Mouse (Mus musculus): ENCODE results near the gene Sdk1. TPM values are rescaled to one million over a fixed set of nuclear protein-coding genes. Genes with fewer than 3 reads are reported as not detected.

Gene Sdk1
- total and polyA plus RNA-seq, 2 experiments from 2014 or later = 0.59 to 8.4 TPM

DNA sequence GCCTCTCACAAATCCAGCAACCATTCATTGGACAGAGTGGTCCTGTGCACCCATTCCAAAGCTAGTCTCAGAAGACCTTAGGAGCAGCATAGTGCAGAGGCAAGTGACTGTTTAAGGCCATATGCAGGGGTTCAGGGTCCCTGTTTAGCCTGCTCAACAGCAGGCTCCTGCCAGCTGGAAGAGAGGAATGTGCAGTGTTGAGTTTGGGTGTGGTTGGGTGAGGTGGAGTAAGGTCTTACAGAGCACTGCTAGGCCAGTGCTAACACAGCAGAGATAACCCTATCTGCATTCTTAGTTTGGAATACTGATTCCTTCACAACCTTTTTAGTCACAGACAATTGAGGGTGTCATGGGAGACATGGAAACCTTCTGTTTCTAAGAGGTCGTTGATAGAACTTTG, 206.0 kb downstream of the Sdk1 start:
- Histone ChIP-seq H3K4me2 (ENCODE audit: low read depth, low read length) (no peak overlapping the region), H3K27ac (ENCODE audit: low read depth) (no peak overlapping the region), H3K27me3 (ENCODE audit: control insufficient read depth, insufficient read depth, low read length) (no peaks in the 10 kb centered on the region), H3K4me3 (ENCODE audit: low read depth, low read length) (no peak overlapping the region), H3K36me3 (replicated peaks; ENCODE audit: control insufficient read depth, insufficient read depth, low read length) (no peaks in the 10 kb centered on the region), H3K4me1 (ENCODE audit: control insufficient read depth, insufficient read depth) (peaks cover 5% of the 10 kb centered on the region; the same call in 1 of the 2 replicates), H3K9me3 (replicated peaks; ENCODE audit: control insufficient read depth, low read length) (no peaks in the 10 kb centered on the region), H3K9ac (replicated peaks; ENCODE audit: low read depth, low read length) (no peak overlapping the region)
- ATAC-seq (ENCODE audit: insufficient read depth, low read depth) (no peak), DNase-seq (ENCODE audit: low spot score) (no peak)
- TF ChIP-seq EP300 (IDR thresholded peaks at IDR 0.05; ENCODE audit: low read depth) = no peak
- TF ChIP-seq CTCF (IDR thresholded peaks at IDR 0.05; ENCODE audit: low read depth) = no peak
- 21% methylated on average over 1 of the region's 1 CpGs for WGBS

- no peak for DNase-seq (ENCODE audit: low spot score)
- 67% methylated on average over 2 of the region's 2 CpGs for WGBS
- Histone ChIP-seq H3K27me3 (ENCODE audit: control insufficient read depth, insufficient read depth, low read length) (no peaks in the 10 kb centered on the region), H3K4me2 (ENCODE audit: low read depth, low read length) (no peak overlapping the region), H3K27ac (ENCODE audit: low read depth) (no peak overlapping the region), H3K4me3 (ENCODE audit: low read depth, low read length) (no peak overlapping the region), H3K4me1 (ENCODE audit: control insufficient read depth, insufficient read depth) (no peaks in the 10 kb centered on the region), H3K36me3 (replicated peaks; ENCODE audit: control insufficient read depth, insufficient read depth, low read length) (no peaks in the 10 kb centered on the region), H3K9me3 (replicated peaks; ENCODE audit: control insufficient read depth, low read length) (no peaks in the 10 kb centered on the region), H3K9ac (replicated peaks; ENCODE audit: low read depth, low read length) (no peak overlapping the region)
- TF ChIP-seq EP300 (IDR thresholded peaks at IDR 0.05; ENCODE audit: low read depth) = no peak
- TF ChIP-seq CTCF (IDR thresholded peaks at IDR 0.05; ENCODE audit: low read depth) = 0 out of 2 replicates have a peak, but pooled peaks have one; percentile 11
- ATAC-seq (ENCODE audit: insufficient read depth, low read depth) = no peak
Measured at GRCm38 (mm10) chr5:141463417-141463816, 222.1 kb downstream of the Sdk1 start.

- no peak overlapping the region for H3K27ac ChIP-seq (ENCODE audit: low read depth)
- 37% methylated on average over 5 of the region's 5 CpGs for WGBS
- no peak for TF ChIP-seq EP300 (IDR thresholded peaks at IDR 0.05; ENCODE audit: low read depth)
- no peak for TF ChIP-seq CTCF (IDR thresholded peaks at IDR 0.05; ENCODE audit: low read depth)
Measured at GRCm38 (mm10) chr5:141468821-141469220, 227.5 kb downstream of the Sdk1 start.

GRCm38 (mm10) chr5:141505281-141505680, 264.0 kb downstream of the Sdk1 start:
- TF ChIP-seq CTCF (IDR thresholded peaks at IDR 0.05; ENCODE audit: low read depth) (no peak), EP300 (IDR thresholded peaks at IDR 0.05; ENCODE audit: low read depth) (no peak)
- no peak overlapping the region for H3K9ac ChIP-seq (replicated peaks; ENCODE audit: low read depth, low read length)
- DNase-seq (ENCODE audit: low spot score) (no peak), ATAC-seq (ENCODE audit: insufficient read depth, low read depth) (no peak)
- WGBS = 63% methylated on average over 6 of the region's 6 CpGs
- H3K4me2 ChIP-seq (ENCODE audit: low read depth, low read length) = no peak overlapping the region
- no peaks in the 10 kb centered on the region for H3K27me3 ChIP-seq (ENCODE audit: control insufficient read depth, insufficient read depth, low read length)
- no peak overlapping the region for H3K27ac ChIP-seq (ENCODE audit: low read depth)
- no peaks in the 10 kb centered on the region for H3K36me3 ChIP-seq (replicated peaks; ENCODE audit: control insufficient read depth, insufficient read depth, low read length)
- H3K4me1 ChIP-seq (ENCODE audit: control insufficient read depth, insufficient read depth) = no peaks in the 10 kb centered on the region
- no peaks in the 10 kb centered on the region for H3K9me3 ChIP-seq (replicated peaks; ENCODE audit: control insufficient read depth, low read length)
- H3K4me3 ChIP-seq (ENCODE audit: low read depth, low read length) = no peak overlapping the region

More at GRCm38 (mm10) chr5:141468821-141469220, 227.5 kb downstream of the Sdk1 start:
- no peak overlapping the region for H3K9ac ChIP-seq (replicated peaks; ENCODE audit: low read depth, low read length)
- no peaks in the 10 kb centered on the region for H3K9me3 ChIP-seq (replicated peaks; ENCODE audit: control insufficient read depth, low read length)
- H3K36me3 ChIP-seq (replicated peaks; ENCODE audit: control insufficient read depth, insufficient read depth, low read length) = no peaks in the 10 kb centered on the region
- no peak overlapping the region for H3K4me3 ChIP-seq (ENCODE audit: low read depth, low read length)
- no peak overlapping the region for H3K4me2 ChIP-seq (ENCODE audit: low read depth, low read length)
- H3K27me3 ChIP-seq (ENCODE audit: control insufficient read depth, insufficient read depth, low read length) = no peaks in the 10 kb centered on the region
- ATAC-seq (ENCODE audit: insufficient read depth, low read depth) (no peak), DNase-seq (ENCODE audit: low spot score) (no peak)
- no peaks in the 10 kb centered on the region for H3K4me1 ChIP-seq (ENCODE audit: control insufficient read depth, insufficient read depth)

DNA sequence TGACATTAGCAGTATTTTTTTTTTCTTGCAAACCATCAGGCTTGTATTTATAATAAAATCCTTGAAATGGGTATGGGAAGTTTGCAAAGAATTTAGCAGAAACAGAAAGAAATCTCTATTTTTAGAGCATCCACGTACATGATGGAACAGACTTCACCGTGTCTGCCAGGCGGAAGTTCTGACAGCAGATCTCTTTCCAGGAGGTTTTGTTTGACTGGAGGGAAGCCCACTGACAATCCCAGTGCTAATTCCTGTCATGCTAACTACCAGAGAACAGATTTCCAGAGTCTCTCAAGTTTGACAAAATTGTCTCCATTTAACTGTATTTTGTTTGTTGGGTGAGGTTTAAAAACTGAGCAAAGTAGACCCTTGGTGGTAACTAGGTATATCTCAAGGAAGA, 265.1 kb downstream of the Sdk1 start:
- DNase-seq (ENCODE audit: low spot score) = no peak
- H3K27ac ChIP-seq (ENCODE audit: low read depth) = no peak overlapping the region
- H3K9ac ChIP-seq (replicated peaks; ENCODE audit: low read depth, low read length) = no peak overlapping the region
- no peak for ATAC-seq (ENCODE audit: insufficient read depth, low read depth)
- H3K9me3 ChIP-seq (replicated peaks; ENCODE audit: control insufficient read depth, low read length) = no peaks in the 10 kb centered on the region
- H3K27me3 ChIP-seq (ENCODE audit: control insufficient read depth, insufficient read depth, low read length) = no peaks in the 10 kb centered on the region
- WGBS = 60% methylated on average over 3 of the region's 3 CpGs
- no peak overlapping the region for H3K4me3 ChIP-seq (ENCODE audit: low read depth, low read length)
- H3K4me1 ChIP-seq (ENCODE audit: control insufficient read depth, insufficient read depth) = no peaks in the 10 kb centered on the region
- no peak overlapping the region for H3K4me2 ChIP-seq (ENCODE audit: low read depth, low read length)
- no peak for TF ChIP-seq CTCF (IDR thresholded peaks at IDR 0.05; ENCODE audit: low read depth)
- TF ChIP-seq EP300 (IDR thresholded peaks at IDR 0.05; ENCODE audit: low read depth) = no peak
- no peaks in the 10 kb centered on the region for H3K36me3 ChIP-seq (replicated peaks; ENCODE audit: control insufficient read depth, insufficient read depth, low read length)

All from heart, postnatal 0 days (tissue).